Mouse (Mus musculus) hindlimb bud, embryonic 11.5 days (tissue): ENCODE data around the gene Cyth4.

ENCODE experiments used
- DNase-seq: peaks from one replicate; pipeline ENCODE4 v3.0.0-alpha.2; 2012; ENCODE audit warnings: low read depth, low spot score; ENCODE audit errors: extremely low spot score

The Cyth4 gene

GRCm38 (mm10) chr15:78596914-78597313 lies at the start of gene Cyth4:
Gene Cyth4 (plus strand): TSS chr15:78597047.
- no peak for DNase-seq

DNA sequence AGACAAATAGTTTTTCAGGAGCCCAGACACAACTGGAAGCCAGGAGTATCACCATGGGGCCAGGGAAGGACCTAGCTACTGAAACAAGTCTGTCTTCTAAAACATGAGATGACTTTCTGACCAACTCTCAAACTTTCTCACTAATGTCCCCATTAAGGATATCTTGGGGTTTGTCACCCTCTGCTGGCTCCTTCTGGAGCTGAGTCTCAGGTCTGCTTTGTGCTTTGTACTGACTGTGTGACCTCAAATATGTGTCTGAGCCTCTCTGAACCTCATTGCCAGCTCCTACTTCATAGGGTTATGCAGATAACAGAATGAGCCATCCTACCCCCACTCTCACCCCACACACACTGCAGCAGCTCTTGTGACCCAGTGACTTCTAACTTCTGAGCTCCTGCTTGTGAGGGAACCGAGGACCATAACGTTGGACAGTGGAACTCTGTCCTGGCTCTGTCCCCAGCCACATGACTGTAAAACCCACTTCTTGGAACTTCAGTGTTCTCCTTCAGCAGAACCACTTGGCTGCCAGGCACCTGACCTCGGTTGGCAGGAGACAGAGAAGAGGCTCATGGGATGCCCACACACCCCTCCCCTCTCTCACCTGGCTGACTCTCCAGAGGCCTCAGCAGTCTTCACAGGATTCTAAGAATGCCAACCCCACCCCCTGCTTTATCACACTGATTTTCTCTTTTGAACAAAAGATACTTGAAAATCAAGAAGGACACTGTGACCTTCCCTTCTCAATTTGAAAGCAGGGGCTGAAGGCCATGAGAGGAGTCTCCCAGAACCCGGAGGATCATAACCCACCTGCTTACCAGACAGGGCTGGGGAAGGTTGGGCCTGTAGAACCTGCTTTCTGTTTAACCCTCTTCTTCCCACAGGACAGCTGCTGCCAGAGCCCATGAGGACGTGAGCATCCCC lies 49.2 kb upstream of the Cyth4 start:
- DNase-seq = no peak

DNA sequence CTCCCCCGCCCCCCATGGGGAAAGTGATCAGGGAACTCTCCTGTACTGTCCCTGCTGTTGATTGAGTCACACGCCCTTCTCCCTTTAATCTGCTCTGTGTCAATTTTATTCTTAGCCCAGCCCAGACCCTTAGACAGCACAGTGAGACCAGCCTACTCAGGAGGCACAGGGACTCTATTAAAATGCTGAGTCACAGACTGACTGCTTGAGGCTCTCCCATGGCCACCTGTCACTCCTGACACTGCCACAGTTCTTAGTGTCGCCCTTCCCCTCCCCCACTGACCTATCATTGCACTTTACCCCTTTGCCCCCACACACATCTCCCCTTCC lies 48.5 kb upstream of the Cyth4 start:
- no peak for DNase-seq

- no peak for DNase-seq
Observed at GRCm38 (mm10) chr15:78548711-78549110, 48.1 kb upstream of the Cyth4 start.

DNA sequence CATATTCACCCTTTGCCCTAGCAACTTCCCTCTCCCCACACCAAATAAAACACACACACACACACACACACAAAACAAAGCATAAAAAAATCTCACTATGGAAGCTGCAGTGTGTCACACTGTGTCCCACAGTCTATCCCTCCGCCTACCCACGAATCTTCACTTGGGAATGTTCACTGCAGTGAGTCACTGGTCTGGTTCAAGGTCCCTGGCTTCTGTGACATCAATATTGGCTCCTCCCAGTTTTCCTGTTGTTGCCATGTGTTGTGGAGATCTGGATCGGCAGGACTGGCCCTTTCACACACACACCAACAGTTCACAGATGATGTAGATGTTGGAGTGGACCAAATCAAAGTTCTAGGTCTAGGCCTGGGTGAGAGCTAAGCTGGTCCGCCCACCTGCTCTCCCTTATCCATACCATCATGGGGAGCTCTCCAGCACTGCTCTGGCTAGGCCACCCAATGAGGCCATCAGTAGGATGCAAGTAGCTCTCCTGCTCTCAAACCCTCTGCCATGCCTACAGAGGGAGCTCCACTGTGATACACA lies 47.6 kb upstream of the Cyth4 start:
- no peak for DNase-seq

DNA sequence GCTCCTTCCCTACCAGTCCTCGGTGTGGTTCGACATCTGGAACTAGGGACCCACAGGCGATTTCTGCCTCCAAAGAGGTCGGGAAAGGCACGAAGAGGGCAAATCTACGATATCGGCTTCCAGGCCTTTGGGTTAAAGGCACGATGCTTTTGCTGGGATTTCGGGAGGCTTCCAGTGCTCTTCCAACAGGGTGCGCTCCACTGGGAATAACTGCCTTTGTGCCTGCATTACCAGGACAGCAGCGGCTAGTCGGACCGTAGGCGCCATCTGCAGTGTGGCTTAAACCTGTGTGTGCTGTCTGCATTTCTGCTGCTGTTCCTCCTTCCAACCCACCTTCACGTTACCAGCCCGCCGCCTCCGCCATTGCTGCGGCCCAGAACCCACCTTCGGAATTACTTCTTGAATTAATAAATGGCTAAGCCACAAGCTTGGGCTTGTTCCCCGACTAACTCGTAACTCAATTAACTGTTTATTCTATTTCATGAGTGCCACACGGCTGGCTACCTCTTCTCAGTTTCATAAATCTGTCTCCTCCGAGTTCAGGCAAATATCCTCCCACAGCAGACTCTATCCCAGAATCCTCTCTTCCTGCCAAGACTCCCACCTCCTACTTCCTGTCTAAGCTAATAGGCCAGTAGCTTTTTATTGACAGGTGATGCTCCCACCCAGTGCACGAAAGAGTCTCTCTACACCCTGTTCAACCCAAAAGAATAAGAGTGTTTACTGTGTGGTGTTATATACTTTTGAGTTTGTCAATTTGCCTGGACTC lies 42.1 kb upstream of the Cyth4 start:
- no peak for DNase-seq

DNA sequence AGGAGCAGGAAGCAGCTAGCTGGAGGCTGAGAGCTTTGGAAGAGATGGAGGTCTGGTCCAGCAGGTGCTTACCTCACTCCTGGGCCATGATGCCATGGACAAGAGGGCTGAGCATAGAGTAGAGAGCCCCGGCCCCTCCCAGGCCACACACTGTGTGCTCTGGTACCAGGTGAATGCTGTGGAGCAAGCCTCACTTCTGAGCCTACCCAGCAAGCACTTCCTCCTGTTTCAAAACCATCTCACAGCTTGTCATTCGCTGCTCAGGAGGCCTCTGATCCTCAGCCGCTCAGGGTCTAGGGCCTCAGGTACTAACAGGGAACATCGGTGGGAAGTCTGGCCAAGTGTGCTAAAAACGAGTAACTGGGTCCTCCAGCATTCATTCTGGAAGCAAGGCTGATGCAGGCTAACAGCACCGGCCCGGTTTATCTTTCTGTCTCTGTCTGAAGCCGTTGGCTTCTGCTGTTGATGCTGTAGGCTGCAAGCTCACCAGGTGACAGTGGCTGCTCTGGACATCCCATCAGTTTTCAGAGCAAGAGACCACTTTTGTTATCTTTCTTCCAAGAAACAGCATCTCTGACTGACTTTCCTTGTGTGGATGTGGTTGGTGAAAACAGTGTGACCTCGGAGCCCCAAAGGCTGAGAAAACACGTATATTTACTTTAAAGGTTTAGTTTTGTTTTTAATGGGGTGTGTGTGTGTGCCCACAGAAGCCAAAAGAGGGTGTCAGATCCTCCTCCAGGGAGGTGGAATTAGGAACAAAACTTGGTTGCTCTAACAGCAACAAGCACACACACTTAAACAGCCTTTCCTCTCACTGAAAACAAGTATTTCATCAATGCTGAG lies 38.9 kb upstream of the Cyth4 start:
- DNase-seq = no peak

- DNase-seq = no peak
Observed at GRCm38 (mm10) chr15:78559141-78559979, 37.5 kb upstream of the Cyth4 start.

- no peak for DNase-seq
Observed at GRCm38 (mm10) chr15:78563344-78563743, 33.5 kb upstream of the Cyth4 start.

DNA sequence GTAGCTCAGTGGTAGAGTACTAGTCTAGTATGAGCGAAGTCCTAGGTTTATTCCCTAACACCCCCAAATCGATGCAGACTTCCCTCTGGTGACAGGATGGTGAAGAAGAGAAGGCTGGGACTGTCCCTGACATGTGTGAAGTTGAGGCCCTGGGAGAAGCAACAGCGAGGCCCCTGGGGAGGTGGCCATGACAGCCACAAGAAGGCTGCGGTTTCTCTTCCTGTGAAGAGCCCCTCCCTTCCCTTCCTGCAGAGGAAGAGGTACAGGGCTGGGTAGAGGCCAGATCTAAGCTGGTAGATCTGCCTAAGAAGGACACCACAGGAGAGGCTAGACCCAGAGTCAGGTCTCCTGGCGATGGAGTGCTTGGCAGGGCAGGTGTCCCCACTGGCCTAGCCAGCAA lies 32.9 kb upstream of the Cyth4 start:
- DNase-seq = no peak

- no peak for DNase-seq
Observed at GRCm38 (mm10) chr15:78564764-78565435, 31.9 kb upstream of the Cyth4 start.

DNA sequence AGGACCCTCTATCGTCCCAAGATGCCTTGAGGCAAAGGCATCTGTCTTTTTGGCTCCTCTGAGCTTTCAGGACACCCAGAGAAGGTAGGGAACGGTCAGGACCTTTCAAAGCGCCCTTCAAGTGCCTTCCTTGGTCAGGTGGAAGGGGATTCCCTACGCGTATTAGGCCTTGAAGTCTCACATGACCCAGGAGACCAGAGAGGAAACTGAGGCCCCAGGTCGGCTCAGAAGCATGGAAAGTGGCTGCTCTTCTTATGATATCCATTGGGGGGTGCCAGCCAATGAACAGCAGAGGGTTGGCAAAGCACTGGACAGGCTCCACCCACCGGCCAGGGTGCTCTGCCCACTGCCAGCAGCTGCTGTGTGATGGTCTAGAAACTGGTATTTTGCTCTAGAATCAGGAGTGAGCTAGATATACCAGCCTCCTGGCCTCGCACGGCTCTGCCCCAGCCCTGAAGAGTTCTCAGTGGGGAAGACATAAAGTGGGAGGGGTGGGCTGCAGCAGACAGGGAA lies 29.2 kb upstream of the Cyth4 start:
- no peak for DNase-seq

- no peak for DNase-seq
Observed at GRCm38 (mm10) chr15:78570170-78570569, 26.7 kb upstream of the Cyth4 start.

DNA sequence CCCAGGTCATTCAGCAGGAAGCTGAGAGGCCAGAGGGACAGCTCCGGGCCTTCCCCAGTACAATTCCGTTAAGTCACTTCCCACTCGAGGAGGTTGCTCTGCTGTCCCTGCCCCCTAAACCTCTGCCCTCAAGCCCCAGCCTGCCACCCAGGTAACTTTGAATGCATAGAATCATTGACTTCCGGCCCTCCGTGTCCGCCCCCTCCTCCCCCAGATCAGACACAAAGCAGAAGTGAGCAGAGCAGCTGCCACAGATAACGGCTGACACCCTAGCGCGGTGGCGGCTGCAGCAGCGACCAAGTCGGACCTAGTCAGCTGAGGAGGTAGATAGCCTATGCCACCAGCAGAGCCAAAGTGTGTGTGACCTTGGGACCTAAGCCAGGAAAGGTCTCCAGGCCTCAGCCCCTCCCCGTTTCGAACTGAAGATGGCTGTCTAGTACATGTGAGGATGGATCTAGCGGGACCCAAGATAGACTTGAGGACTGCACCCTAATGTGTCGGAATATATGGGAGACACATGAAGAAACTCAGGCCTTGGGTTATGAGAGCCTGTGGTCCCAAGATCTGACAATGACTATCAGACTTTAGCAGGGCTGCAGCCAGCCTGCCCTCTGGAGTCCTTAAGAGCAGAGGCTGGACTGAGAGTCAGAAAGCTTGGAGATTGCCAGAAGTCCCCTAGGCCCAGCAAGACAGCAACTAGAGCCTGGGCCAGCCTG lies 25.1 kb upstream of the Cyth4 start:
- DNase-seq = no peak

DNA sequence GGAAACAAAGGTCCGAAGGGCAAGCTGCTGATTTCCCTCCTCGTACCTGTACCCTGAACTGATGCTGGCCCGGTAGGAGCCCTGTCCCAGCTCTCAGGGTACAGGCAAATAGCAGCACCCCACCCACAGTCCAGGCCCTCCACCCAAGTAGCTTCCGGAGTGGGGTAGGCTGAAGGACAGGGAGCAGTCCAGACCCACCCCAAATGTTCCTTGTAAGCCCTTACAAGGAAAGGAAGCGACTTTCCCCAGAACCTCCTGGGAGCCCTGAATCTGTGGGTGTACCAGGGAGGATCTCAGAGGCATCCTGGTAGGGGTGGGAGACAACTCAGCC lies 24.6 kb upstream of the Cyth4 start:
- no peak for DNase-seq

DNA sequence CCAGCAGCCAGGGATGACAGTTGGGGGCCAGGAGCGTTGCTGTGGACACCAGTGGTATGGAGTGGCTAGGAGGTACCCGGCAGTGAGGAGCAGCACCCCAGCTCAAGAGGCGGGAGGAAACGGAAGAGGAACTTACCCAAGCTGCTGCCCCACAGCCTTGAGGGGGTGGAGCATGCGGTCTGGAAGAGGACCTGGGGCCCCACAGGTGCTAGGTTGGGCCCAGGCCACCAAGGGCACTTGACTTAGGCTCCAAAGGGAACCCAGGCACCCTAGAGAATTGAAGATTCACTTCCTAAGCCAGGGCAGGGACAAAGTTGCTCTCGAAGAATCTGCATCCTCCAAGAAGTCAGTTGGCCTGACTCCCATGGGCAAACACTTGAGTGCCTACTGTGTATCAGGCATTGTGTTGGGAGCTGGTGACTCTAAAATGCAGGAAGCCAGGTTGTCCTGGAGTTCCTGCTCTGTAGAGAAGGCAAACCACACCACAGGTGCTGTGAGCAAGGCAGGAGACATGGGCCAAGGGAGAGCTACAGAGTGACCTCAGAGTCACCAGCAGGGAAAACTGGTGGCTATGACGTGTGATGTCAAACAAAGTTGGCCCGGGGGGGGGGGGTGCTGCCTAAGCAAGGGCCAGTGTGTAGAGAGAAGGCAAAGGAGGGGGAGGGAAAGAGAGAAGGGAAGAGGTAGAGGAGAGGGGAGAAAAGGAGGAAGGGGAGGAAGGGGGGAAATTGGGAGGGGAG lies 24.0 kb upstream of the Cyth4 start, which contains the start of gene Rac2:
Gene Rac2, minus strand, starts transcription at position 126 of the 740 bp plus-strand sequence.
- no peak for DNase-seq

GRCm38 (mm10) chr15:78576284-78576810 lies 20.5 kb upstream of the Cyth4 start:
- no peak for DNase-seq

DNA sequence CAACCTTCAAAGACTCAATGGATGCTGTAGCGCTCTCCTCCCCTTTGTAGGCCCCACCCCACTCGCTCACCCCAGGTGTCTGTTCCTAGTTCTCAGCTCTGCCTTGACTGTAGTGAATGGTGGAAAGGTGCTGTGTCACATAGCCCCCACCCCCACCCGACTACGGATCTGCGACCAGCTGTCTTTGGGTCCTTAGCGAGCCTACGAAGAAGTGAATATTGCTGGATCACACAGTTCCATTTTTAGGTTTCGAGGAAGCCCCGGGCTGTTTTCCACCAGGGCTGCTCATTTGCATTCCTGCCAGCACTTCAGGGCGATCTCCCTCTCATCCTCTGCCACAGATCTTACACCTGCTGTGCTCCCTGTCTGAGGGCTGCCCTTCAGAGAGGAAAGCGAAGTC lies 13.5 kb upstream of the Cyth4 start:
- DNase-seq = no peak
